Mouse (Mus musculus) heart, adult 2 months (tissue): Measurements from ENCODE around the gene Olfr1. TPM values are rescaled to one million over a fixed set of nuclear protein-coding genes. Genes with fewer than 3 reads are reported as not detected.

Experiments
- DNase-seq, 2 experiments: peaks; one replicate each; pipeline ENCODE4 v3.0.0; 2021
- H3K27ac ChIP-seq: fragments of 200-600 bp; 2 replicates; pipeline ENCODE4 v1.8.1; 2022
- H3K27me3 ChIP-seq: fragments of 200-500 bp; 2 replicates; pipeline ENCODE4 v1.6.1; 2012; ENCODE audit warnings: mild to moderate bottlenecking, low read length, inconsistent platforms, mixed read lengths; ENCODE audit not compliant: control insufficient read depth, insufficient read depth
- H3K36me3 ChIP-seq: fragments of 200-500 bp; 2 replicates; pipeline ENCODE4 v1.6.1; 2012; ENCODE audit warnings: low read length, inconsistent platforms; ENCODE audit not compliant: control insufficient read depth, insufficient read depth
- H3K4me1 ChIP-seq: fragments of 200-500 bp; 2 replicates; pipeline ENCODE4 v1.6.1; 2011; ENCODE audit warnings: low read length; ENCODE audit not compliant: control insufficient read depth, insufficient read depth
- H3K4me3 ChIP-seq: fragments of 200-600 bp; 2 replicates; pipeline ENCODE4 v1.8.1; 2022
- H3K79me2 ChIP-seq: fragments of 200-500 bp; replicated peaks from 2 replicates; pipeline ENCODE4 v1.6.1; 2012; ENCODE audit warnings: mild to moderate bottlenecking, inconsistent platforms, low read length, moderate library complexity, mixed read lengths; ENCODE audit not compliant: control insufficient read depth, insufficient read depth
- H3K9ac ChIP-seq: fragments of 200-500 bp; 2 replicates; pipeline ENCODE4 v1.6.1; 2012; ENCODE audit warnings: low read depth, mild to moderate bottlenecking, control low read depth, inconsistent platforms, low read length, mixed read lengths
- CTCF ChIP-seq: fragments of 200-600 bp; IDR thresholded peaks from 2 replicates; pipeline ENCODE4 v1.8.1; 2022; ENCODE audit warnings: antibody characterized with exemption, mild to moderate bottlenecking, moderate library complexity
- EP300 ChIP-seq: fragments of 200-500 bp; IDR thresholded peaks from 2 replicates; pipeline ENCODE4 v1.6.1; 2011; ENCODE audit warnings: low read depth, low read length, control low read depth; ENCODE audit not compliant: insufficient read depth
- POLR2A ChIP-seq: fragments of 200-500 bp; IDR thresholded peaks from 2 replicates; pipeline ENCODE4 v1.6.1; 2011; ENCODE audit warnings: mild to moderate bottlenecking, low read depth, low read length, control low read depth; ENCODE audit not compliant: insufficient read depth
- WGBS: fragments of 180-500 bp; shearing (Covaris S2); methylation state at CpG from one replicate; pipeline ENCODE4 v1.1.7; 2018; 5-methylcytosine and 5-hydroxymethylcytosine counted together
- intact Hi-C: fragments of 180-260 bp; cut with DNase I; formaldehyde crosslinking; loops from one replicate; pipeline ENCODE4 v1.15.1; 2025
- long read RNA-seq: library from polyadenylated mRNA; stranded (forward); transcript quantifications from one replicate; pipeline ENCODE4 v2.0.0, GENCODE M21; 2021
- polyA plus RNA-seq: library from polyadenylated mRNA; depleted of rRNA; stranded (reverse); fragments of >200 nt; gene quantifications from 2 replicates; pipeline ENCODE4 v1.2.3, GENCODE M21; 2012; rRNA removed
- total RNA-seq, 2 experiments: library from RNA; stranded (reverse); gene quantifications; 2 replicates each; pipeline ENCODE4 v1.2.3; 2021

The Olfr1 gene
- total RNA-seq (not detected), polyA plus RNA-seq (not detected in 2 replicates)
- long read RNA-seq, result 0 reads

DNA sequence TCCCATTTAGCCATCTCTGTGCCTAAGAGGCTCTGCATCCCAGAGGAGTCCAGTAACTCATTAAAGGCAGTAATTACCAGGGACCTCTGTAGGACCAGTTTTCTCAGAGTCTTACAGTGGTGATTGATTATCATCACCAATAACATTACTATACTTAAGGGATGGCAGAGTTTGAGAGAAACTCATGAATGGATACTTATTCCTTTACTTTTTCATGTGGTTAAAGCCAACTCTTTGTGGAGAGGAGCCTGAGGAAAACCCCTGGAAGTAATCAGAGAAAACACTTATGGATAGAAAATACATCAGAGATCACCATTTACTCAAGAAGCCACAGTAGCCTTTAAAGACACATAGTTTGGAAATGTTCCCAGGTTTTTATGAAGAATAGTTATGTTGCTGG, at the start of gene Olfr1:
TSS of gene Olfr1 (minus strand) at position 101 of the 400 bp plus-strand sequence.
- no peak for DNase-seq
- no peaks in the 10 kb centered on the region for H3K79me2 ChIP-seq
- intact Hi-C loops, result no loop called here
- no peak within 1 kb of the TSS for H3K27ac ChIP-seq
- H3K9ac ChIP-seq, result no peak within 1 kb of the TSS
- no peaks in the 10 kb centered on the region for H3K36me3 ChIP-seq
- TF ChIP-seq POLR2A, result no peak
- TF ChIP-seq EP300, result no peak
- no peak for TF ChIP-seq CTCF
- H3K4me3 ChIP-seq, result no peak within 1 kb of the TSS
- H3K27me3 ChIP-seq, result no peaks in the 10 kb centered on the region
- H3K4me1 ChIP-seq, result no peaks in the 10 kb centered on the region

DNA sequence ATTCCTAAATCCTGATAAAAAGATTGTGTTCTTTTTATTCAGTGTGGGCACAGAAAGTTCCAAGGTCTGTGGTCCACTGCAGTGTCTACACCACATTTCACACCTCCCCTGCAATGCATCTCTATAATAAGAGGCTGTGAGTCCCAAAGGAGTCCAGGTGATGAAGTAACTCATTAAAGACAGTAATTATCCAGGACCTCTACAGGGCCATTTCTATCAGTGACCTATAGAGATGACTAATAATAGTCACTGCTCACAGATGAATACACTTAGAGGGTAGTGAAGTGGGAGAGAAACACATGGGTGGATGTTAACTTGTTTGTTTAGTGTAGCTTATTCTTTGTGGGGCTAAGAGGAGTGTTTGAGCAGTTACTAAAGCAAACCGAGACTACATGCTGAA, 29.0 kb upstream of the Olfr1 start, which contains the start of gene Olfr378:
TSS of gene Olfr378 (minus strand) at position 101 of the 400 bp plus-strand sequence.
- 89% methylated on average over 1 of the region's 1 CpGs for WGBS
- Histone ChIP-seq H3K4me1 (no peaks in the 10 kb centered on the region), H3K4me3 (no peak within 1 kb of the TSS), H3K9ac (no peak within 1 kb of the TSS), H3K27me3 (no peaks in the 10 kb centered on the region), H3K79me2 (no peaks in the 10 kb centered on the region), H3K27ac (no peak within 1 kb of the TSS), H3K36me3 (no peaks in the 10 kb centered on the region)
- no peak for DNase-seq
- intact Hi-C loops, result no loop called here
- TF ChIP-seq POLR2A (no peak), CTCF (no peak), EP300 (no peak)

DNA sequence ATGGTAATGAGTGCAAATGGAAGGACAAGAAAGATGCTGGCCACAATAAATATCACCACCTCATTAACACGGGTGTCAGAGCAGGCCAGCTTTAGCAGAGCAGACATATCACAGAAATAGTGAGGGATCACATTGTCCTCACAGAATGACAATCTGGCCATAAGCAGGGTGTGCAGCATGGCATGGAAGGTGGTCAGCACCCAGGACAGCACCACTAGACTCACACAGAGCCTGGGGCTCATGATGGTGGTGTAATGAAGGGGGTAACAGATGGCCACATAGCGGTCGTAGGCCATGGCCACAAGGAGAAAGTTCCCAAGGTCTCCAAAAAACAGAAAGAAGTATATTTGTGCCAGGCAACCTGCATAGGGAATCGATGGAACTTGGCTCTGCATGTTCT, 4.0 kb downstream of the Olfr1 start:
- H3K4me3 ChIP-seq, result no peak overlapping the region
- intact Hi-C loops, result no loop called here
- H3K27me3 ChIP-seq, result no peaks in the 10 kb centered on the region
- DNase-seq, result no peak
- 64% methylated on average over 4 of the region's 4 CpGs for WGBS
- no peak overlapping the region for H3K27ac ChIP-seq
- no peaks in the 10 kb centered on the region for H3K36me3 ChIP-seq
- no peak for TF ChIP-seq CTCF
- no peak for TF ChIP-seq EP300
- no peak for TF ChIP-seq POLR2A
- H3K79me2 ChIP-seq, result no peaks in the 10 kb centered on the region
- H3K4me1 ChIP-seq, result no peaks in the 10 kb centered on the region
- H3K9ac ChIP-seq, result no peak overlapping the region

DNA sequence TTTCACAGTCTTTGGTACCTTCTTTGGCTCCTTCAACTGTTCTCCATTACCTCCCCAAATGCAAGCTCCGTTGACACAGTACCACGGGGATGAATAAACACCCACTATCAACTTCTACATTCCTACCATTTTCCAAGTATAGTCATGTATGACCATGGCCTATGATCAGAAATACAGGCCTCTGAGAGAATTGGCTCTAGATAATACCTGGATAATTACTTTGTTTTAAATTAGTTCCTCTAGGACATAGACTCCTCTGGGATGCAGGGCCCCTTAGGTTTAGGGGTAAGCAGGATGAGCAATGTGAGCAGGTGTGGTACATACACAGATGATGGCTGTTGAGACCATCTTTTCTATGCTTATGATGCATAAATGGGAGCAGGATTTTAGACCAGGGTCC, 28.5 kb downstream of the Olfr1 start, which contains the start of gene Olfr376:
TSS of gene Olfr376 (plus strand) at position 301 of the 400 bp plus-strand sequence.
- H3K36me3 ChIP-seq, result no peaks in the 10 kb centered on the region
- WGBS, result 78% methylated on average over 2 of the region's 2 CpGs
- H3K79me2 ChIP-seq, result no peaks in the 10 kb centered on the region
- no peak within 1 kb of the TSS for H3K4me3 ChIP-seq
- H3K27me3 ChIP-seq, result no peaks in the 10 kb centered on the region
- DNase-seq, result no peak
- TF ChIP-seq CTCF (no peak), POLR2A (no peak), EP300 (no peak)
- H3K4me1 ChIP-seq, result no peaks in the 10 kb centered on the region
- no peak within 1 kb of the TSS for H3K9ac ChIP-seq
- H3K27ac ChIP-seq, result no peak within 1 kb of the TSS
- intact Hi-C loops, result no loop called here

DNA sequence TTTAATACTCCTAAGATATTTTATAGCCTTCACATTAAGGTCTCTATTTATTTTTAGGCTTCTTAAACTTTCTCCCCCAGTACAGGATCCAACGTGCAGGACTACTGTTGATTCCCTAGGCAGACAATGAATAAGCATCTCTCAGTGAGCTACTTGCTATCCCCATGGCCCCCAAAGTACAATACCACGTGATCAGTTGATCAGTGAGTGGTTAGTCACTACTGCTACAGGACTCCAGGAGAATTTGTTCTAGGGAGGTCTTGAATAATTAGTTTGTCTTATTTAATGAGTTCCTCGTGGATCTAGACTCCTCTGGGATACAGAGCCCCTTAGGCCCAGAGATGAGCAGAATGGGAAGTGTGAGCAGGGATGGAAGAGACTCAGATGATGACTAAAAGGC, 48.9 kb downstream of the Olfr1 start, which contains the start of gene Olfr20:
TSS of gene Olfr20 (plus strand) at position 301 of the 400 bp plus-strand sequence.
- no peak for TF ChIP-seq POLR2A
- H3K4me1 ChIP-seq, result no peaks in the 10 kb centered on the region
- no peak within 1 kb of the TSS for H3K4me3 ChIP-seq
- H3K27ac ChIP-seq, result no peak within 1 kb of the TSS
- no peak for DNase-seq
- H3K79me2 ChIP-seq, result no peaks in the 10 kb centered on the region
- H3K27me3 ChIP-seq, result no peaks in the 10 kb centered on the region
- intact Hi-C loops, result no loop called here
- H3K36me3 ChIP-seq, result no peaks in the 10 kb centered on the region
- H3K9ac ChIP-seq, result no peak within 1 kb of the TSS
- WGBS, result 35% methylated on average over 3 of the region's 3 CpGs

Other genes with a start within 250 kb of the Olfr1 start
- gene P2rx5, start 239.2 kb downstream of the Olfr1 start, total RNA-seq, result 10 to 100 TPM; 13.1 to 14.6 TPM
- 11.3 and 19.5 TPM in 2 replicates for gene P2rx5, start 239.2 kb downstream of the Olfr1 start, polyA plus RNA-seq
- gene Emc6, start 222.6 kb downstream of the Olfr1 start, total RNA-seq, result 10 to 100 TPM; 80.5 to 98.5 TPM
- gene Emc6, start 222.6 kb downstream of the Olfr1 start, polyA plus RNA-seq, result 50.5 and 54.3 TPM in 2 replicates
- gene Tax1bp3, start 222.5 kb downstream of the Olfr1 start, total RNA-seq, result 10 to 100 TPM; 45.0 to 48.5 TPM
- 60.4 and 63.0 TPM in 2 replicates for gene Tax1bp3, start 222.5 kb downstream of the Olfr1 start, polyA plus RNA-seq
- gene Ctns, start 200.6 kb downstream of the Olfr1 start, total RNA-seq, result 10 to 100 TPM; 10.7 to 11.8 TPM
- gene Ctns, start 200.6 kb downstream of the Olfr1 start, polyA plus RNA-seq, result 12.7 and 15.4 TPM in 2 replicates
- 1 to 10 TPM in 1 of 2 experiments, under 1 TPM in 1; 0.97 to 1.1 TPM for gene Shpk, start 200.2 kb downstream of the Olfr1 start, total RNA-seq
- gene Shpk, start 200.2 kb downstream of the Olfr1 start, polyA plus RNA-seq, result 2.2 and 2.8 TPM in 2 replicates
- under 1 TPM; 0.08 to 0.11 TPM for gene Trpv1, start 165.3 kb downstream of the Olfr1 start, total RNA-seq
- gene Trpv1, start 165.3 kb downstream of the Olfr1 start, polyA plus RNA-seq, result 0.21 and 0.29 TPM in 2 replicates
- under 1 TPM; 0.03 to 0.05 TPM for gene Trpv3, start 132.2 kb downstream of the Olfr1 start, total RNA-seq
- gene Trpv3, start 132.2 kb downstream of the Olfr1 start, polyA plus RNA-seq, result 0.04 and 0.09 TPM in 2 replicates
- gene Aspa, start 70.0 kb downstream of the Olfr1 start, total RNA-seq, result 1 to 10 TPM; 1.4 to 1.5 TPM
- 2.2 and 4.4 TPM in 2 replicates for gene Aspa, start 70.0 kb downstream of the Olfr1 start, polyA plus RNA-seq
- gene Gm49340, start 69.9 kb downstream of the Olfr1 start, total RNA-seq, result not detected
- 0.06 TPM in 1 of 2 replicates, not detected in the other for gene Gm49340, start 69.9 kb downstream of the Olfr1 start, polyA plus RNA-seq
- not detected for gene Spata22, start 69.9 kb downstream of the Olfr1 start, total RNA-seq
- gene Spata22, start 69.9 kb downstream of the Olfr1 start, polyA plus RNA-seq, result 0.08 and 0.15 TPM in 2 replicates
- not detected for gene Olfr20, start 48.8 kb downstream of the Olfr1 start, total RNA-seq
- not detected in 2 replicates for gene Olfr20, start 48.8 kb downstream of the Olfr1 start, polyA plus RNA-seq
- gene Olfr376, start 28.4 kb downstream of the Olfr1 start, total RNA-seq, result not detected
- not detected in 2 replicates for gene Olfr376, start 28.4 kb downstream of the Olfr1 start, polyA plus RNA-seq
- gene Olfr378, start 28.9 kb upstream of the Olfr1 start, total RNA-seq, result not detected
- gene Olfr378, start 28.9 kb upstream of the Olfr1 start, polyA plus RNA-seq, result not detected in 2 replicates
- gene Olfr380, start 57.9 kb upstream of the Olfr1 start, total RNA-seq, result not detected
- not detected in 2 replicates for gene Olfr380, start 57.9 kb upstream of the Olfr1 start, polyA plus RNA-seq
- gene Olfr381, start 92.0 kb upstream of the Olfr1 start, total RNA-seq, result not detected
- not detected in 2 replicates for gene Olfr381, start 92.0 kb upstream of the Olfr1 start, polyA plus RNA-seq
- gene Olfr382, start 117.6 kb upstream of the Olfr1 start, total RNA-seq, result not detected
- gene Olfr382, start 117.6 kb upstream of the Olfr1 start, polyA plus RNA-seq, result not detected in 2 replicates
- gene Olfr385, start 193.4 kb upstream of the Olfr1 start, total RNA-seq, result not detected
- not detected in 2 replicates for gene Olfr385, start 193.4 kb upstream of the Olfr1 start, polyA plus RNA-seq
- not detected for gene Olfr384, start 199.0 kb upstream of the Olfr1 start, total RNA-seq
- not detected in 2 replicates for gene Olfr384, start 199.0 kb upstream of the Olfr1 start, polyA plus RNA-seq